Mouse (Mus musculus) heart, adult 8-10 months (tissue): ENCODE measurements around the gene Satb2. TPM values are rescaled to one million over a fixed set of nuclear protein-coding genes. Genes with fewer than 3 reads are reported as not detected.
"Not testable (repeated sequence)": the region's sequence is repeated elsewhere in the genome, so short reads cannot be mapped to it uniquely, and the experiment has no call there.

ENCODE experiments used
- DNase-seq: peaks from one replicate; pipeline ENCODE4 v3.0.0; 2022; ENCODE audit warnings: low spot score
- total RNA-seq, 4 experiments: library from RNA; stranded (reverse); gene quantifications; 2 replicates each; pipeline ENCODE4 v1.2.4; 2022

The Satb2 gene
- total RNA-seq, 4 experiments from 2014 or later, result 0.32 to 0.66 (median 0.46) TPM

- no peak for DNase-seq
Observed at GRCm38 (mm10) chr1:56833984-56834900, 144.2 kb downstream of the Satb2 start.

GRCm38 (mm10) chr1:56833307-56833706, 145.1 kb downstream of the Satb2 start:
- no peak for DNase-seq

GRCm38 (mm10) chr1:56832738-56833137, 145.7 kb downstream of the Satb2 start:
- DNase-seq, result no peak

DNA sequence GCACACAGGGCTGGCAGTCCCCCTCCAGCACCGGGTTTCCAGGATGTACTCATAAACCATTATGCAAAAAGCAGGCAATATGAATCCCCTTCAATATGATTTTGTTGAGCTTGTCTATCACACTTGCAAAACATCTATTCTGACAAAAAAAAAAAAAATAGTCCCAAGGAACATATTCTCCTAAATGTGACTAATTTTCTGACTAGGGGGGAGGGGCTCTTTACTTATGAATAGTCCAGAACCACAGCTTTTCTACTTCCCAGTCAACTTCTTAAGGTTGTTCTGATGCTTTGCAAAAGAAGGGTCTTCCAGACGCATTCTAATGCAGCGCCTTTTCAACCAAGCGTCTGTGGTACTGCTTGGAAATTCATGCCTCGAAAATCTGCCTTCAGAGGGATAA, 155.7 kb downstream of the Satb2 start:
- DNase-seq, result no peak

DNA sequence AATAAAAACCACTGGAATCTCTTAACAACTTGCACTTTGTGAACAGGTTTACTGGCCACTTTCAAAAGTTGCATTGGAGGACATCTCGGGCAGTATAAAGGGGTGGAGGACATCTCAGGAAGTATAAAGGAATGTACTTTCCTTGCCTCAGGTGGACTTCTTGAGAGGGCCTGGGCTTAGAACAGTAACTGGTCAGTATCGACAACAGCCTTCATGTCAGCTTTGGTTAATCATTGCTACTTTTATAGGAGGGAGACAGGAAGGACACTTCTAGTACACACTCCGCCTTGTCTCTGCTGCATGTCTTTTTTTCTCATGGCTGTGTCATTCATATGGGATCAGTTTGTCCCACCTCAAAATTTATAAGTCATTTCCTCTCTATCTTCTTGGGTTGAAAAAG, 156.4 kb downstream of the Satb2 start:
- no peak for DNase-seq

- DNase-seq, result no peak
Observed at GRCm38 (mm10) chr1:56813506-56813905, 164.9 kb downstream of the Satb2 start.

DNA sequence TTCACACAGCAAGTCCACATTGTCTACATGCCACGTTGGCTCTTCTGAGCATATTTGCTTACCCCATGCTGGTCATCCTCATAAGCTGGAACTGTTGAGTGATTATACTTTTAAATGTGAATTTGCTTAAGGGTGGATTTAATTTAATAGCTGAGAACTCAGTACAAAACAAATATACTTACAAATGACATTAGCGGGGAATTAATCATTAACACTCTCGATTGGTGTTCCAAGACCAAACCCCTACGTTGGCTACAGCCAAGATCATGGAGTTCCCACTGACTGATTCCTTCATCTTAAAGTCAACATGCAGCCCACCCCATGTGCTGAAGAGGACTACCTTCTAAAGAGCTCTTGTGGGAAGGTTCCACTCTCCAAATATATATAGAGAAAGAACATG, 165.5 kb downstream of the Satb2 start:
- no peak for DNase-seq

GRCm38 (mm10) chr1:56811486-56811885, 167.0 kb downstream of the Satb2 start:
- no peak for DNase-seq

GRCm38 (mm10) chr1:56806006-56806405, 172.4 kb downstream of the Satb2 start:
- no peak for DNase-seq

DNA sequence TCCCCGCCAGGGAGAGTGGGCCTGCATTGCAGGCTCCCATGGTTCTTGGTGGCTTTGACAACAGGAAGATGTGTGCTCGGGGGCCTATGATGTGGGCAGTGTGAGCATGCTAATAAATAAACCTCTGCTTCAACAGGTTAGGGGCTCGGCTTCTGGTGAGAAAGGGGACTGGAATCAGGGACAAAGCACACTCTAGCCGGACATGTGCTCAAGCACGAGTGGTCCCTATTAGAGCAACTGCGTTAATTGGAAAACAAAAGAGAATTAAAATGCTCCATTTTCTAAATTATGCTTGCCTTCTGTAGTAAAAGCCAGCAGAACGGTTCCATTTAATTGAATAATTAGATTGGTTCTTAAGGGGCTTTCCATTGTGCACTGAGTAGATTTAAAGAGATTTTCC, 177.8 kb downstream of the Satb2 start:
- no peak for DNase-seq

DNA sequence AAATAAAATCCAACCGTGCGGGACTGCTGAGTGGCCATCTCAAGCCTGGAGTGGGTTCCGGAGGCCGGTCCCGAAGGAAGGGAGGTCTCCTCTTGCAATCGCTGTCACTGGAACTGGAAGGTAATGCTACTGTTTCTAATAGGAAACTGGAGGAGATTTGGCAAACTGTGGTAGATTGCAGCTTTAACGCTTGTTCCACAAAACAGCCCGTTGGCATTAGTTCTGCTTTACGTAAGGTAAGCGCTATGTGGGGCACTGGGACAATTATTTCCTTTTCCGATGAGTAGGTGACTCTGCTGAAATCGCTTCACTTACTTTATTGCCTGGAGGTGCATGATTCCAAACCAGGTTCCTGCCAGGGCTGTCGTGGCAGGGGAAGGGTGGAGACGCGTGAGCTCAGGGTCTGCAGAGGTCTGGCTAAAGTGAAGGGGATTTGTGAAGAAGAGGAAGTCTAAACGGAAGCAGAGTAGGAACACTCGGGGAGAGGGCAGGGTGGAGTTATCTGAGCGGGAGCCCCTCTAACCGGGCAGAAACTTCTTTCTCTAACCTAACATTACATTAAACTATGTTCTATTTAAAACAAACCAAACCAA, 183.3 kb downstream of the Satb2 start:
- DNase-seq, result no peak

DNA sequence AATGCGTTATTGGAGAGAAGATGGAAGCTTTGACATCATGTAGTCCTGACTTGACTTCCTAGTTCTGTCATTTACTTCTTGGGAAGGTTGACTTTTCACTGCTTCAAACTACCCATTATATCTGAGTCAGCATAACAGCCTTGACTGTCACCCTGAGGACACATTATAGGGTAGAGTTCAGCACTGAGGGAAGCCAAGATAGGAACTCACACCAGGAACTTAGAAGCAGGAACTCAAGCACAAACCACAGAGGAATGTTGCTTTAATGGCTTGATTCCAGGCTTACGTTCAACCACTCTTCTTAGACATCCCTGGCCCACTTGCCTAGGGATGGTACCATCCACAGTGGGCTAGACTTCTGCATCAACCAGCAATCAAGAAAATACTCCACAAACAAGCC, 188.8 kb downstream of the Satb2 start:
- no peak for DNase-seq

- not testable (repeated sequence) for DNase-seq
Observed at GRCm38 (mm10) chr1:56782139-56782538, 196.3 kb downstream of the Satb2 start.

DNA sequence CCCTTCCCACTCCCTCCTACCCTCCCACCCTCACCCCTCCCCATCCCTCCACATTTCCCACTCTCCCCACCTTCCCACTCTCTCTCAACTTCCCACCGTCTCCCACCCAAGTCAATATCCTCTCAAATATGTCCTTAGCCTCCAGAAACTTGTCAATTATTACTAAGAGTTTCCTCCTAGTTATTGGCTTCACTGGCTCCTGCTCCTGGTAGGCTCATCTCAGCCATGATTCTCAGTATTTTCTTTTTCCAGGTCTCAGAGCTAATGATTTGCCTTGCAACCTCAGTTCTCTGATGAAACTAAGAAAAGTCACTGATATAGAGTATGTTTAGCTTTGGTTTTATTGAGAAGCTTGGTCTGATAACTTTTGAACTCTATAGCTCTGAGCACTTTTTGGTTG, 214.2 kb downstream of the Satb2 start:
- DNase-seq, result no peak

GRCm38 (mm10) chr1:56761512-56761911, 216.9 kb downstream of the Satb2 start:
- no peak for DNase-seq

GRCm38 (mm10) chr1:56753283-56753682, 225.2 kb downstream of the Satb2 start:
- no peak for DNase-seq

DNA sequence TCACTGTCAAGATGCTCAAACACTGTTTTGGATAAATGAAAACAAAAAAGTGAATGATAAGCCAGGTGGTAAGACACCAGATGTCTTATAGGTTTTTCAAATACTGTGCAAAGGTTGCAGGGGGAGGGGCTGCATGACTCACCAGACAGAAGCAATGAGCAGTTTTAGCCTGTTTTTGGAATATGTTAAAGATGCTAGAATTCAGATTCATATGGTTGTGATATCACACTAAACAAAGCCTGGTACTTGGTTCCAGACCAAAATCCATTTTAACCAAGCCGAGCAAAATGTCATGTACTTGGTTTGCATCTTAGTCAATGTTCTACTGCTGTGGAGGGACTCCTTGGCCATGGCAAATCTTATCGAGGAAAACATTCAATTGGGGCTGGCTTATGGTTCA, 227.8 kb downstream of the Satb2 start:
- no peak for DNase-seq

- no peak for DNase-seq
Observed at GRCm38 (mm10) chr1:56749629-56750311, 228.7 kb downstream of the Satb2 start.

DNA sequence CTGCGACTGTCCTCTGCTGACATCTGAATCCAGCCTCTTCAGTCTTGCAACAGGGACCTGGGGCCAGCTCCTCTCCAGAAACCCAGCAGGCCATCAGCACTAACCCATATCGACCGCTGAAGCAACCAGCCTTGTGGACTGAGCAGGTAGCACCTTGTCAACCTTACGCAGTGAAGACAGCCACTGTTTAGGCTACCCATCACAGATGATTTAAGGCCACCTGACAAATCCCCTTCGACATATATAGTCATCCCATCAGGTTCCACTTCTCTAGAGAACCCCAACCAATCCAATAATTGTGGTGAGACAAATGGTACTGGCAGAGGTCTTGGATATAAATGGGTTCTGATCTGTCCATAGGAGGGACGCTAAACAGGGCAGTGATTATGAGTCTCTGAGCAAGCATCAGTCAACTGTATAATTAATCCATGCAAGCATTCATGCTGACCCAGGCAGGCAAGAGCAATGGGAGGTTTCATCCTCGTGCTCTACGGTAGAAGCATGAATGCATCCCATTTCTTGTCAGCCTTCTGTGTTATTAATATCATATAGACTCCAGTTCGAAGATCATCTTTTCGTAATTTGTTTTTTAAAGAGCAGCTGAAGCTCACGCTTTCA, 229.5 kb downstream of the Satb2 start:
- DNase-seq, result no peak
